Mouse (Mus musculus) heart, embryonic 12.5 days (tissue): ENCODE data around the gene Hrh3. TPM values are rescaled to one million over a fixed set of nuclear protein-coding genes. Genes with fewer than 3 reads are reported as not detected.

Experiments
- ATAC-seq: fragments of 200-750 bp; cut with Nextera tagmentation; 2 replicates; pipeline ENCODE4 v1.8.0; 2017; ENCODE audit warnings: moderate TSS enrichment, moderate library complexity; ENCODE audit not compliant: insufficient number of reproducible peaks, low FRiP score
- H3K27ac ChIP-seq: fragments of 300-500 bp; sonication (generic); 2 replicates; pipeline ENCODE4 v1.5.1; 2016; ENCODE audit warnings: mild to moderate bottlenecking, moderate library complexity; ENCODE audit not compliant: poor library complexity, severe bottlenecking
- H3K27me3 ChIP-seq: fragments of 300-500 bp; sonication (generic); replicated peaks from 2 replicates; pipeline ENCODE4 v1.6.1; 2016; ENCODE audit warnings: mild to moderate bottlenecking, moderate library complexity
- H3K36me3 ChIP-seq: fragments of 300-500 bp; sonication (generic); 2 replicates; pipeline ENCODE4 v1.6.1; 2016; ENCODE audit warnings: mild to moderate bottlenecking, moderate library complexity
- H3K4me1 ChIP-seq: fragments of 300-500 bp; sonication (generic); replicated peaks from 2 replicates; pipeline ENCODE4 v1.6.1; 2016; ENCODE audit warnings: mild to moderate bottlenecking
- H3K4me2 ChIP-seq: fragments of 300-500 bp; sonication (generic); 2 replicates; pipeline ENCODE4 v1.6.1; 2016; ENCODE audit warnings: mild to moderate bottlenecking, moderate library complexity
- H3K4me3 ChIP-seq: fragments of 300-500 bp; sonication (generic); 2 replicates; pipeline ENCODE4 v1.5.1; 2016; ENCODE audit warnings: mild to moderate bottlenecking
- H3K9ac ChIP-seq: fragments of 300-500 bp; sonication (generic); 2 replicates; pipeline ENCODE4 v1.6.1; 2016; ENCODE audit warnings: mild to moderate bottlenecking, moderate library complexity
- H3K9me3 ChIP-seq: fragments of 300-500 bp; sonication (generic); replicated peaks from 2 replicates; pipeline ENCODE4 v1.6.1; 2016; ENCODE audit warnings: mild to moderate bottlenecking, moderate library complexity
- WGBS: fragments of 180-500 bp; shearing (Covaris S2); methylation state at CpG from one replicate; pipeline ENCODE4 v1.1.7; 2016; 5-methylcytosine and 5-hydroxymethylcytosine counted together
- polyA plus RNA-seq: library from polyadenylated mRNA; unstranded; fragments of >200 nt; fragmentation: Nextera tagmentation; extraction: Ambion mirVana; gene quantifications from 2 replicates; pipeline ENCODE4 v1.2.1, GENCODE M21; 2016

Gene Hrh3
- polyA plus RNA-seq, 1 experiment from 2014 or later = not detected

DNA sequence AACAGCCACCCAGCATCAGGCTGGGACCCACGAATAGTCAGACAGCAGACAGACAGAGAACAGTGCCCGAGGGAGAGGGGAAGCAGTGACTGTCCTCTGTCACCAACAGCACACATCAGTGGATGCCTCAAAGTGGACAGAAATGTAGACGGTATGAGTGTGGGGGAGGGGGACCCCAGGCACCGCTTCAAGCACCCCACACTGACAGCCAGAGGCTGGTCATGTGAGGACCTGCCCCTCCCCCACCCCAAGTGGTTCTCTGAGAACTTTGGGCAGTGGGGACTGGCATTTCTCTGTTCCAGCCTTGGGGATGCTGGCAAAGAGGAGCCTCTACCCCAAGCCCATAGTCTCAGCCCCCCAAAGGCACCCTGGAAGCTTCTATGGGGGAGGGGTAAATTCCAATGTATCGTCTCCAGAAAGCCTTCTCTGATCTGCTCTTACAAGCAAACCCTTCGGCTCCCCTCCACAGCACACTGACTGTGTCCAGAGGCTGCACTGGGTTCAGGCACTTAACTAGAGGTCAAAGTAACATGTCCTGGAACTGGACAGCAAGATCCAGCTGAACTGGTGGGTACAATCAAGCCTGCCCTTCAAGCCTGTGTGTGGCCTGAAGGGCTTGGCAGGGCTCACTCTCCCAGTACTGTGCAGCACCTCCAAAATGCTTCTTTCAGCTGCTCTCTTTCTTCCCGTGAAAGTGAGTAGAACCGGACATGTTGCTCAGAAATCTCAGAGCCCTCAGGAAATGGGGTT lies 1.3 kb upstream of the Hrh3 start:
- 31% methylated on average over 8 of the region's 8 CpGs for WGBS
- peaks cover 27% of the 10 kb centered on the region for H3K4me1 ChIP-seq

DNA sequence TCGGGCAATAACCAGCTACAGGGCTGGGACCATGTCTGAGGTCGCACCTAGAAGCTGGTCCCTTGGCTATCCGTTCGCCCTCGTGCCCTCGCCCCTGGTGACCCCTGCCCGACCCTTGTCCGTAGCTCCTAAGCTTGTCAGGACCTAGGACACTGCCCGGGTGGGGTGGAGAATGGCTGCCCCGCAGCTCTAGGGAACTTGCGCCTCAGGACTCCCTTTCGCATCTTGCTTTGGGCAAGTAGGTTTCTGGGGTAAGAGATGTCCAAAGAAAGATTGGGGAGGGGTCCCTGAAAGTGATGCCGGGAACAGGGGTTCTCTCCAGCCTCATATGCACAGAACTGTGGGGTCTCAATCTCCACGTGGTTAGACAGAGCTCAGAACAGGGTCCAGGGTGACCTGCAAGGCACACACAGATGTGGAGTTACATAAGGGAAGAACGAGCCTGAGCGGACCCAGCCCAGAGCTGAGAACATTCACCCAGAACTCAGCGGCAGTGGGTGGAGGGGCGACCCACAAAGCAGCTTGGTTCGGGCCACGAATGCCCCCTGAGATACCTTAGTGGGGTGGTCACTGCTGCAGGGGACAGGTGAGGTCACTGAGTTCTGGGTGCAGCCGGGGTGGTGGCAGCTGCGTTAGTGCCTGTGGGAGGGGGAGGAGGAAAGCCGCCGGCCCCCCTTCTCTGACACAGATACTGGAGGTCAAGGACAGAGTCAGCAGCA lies 530 bp upstream of the Hrh3 start:
- Histone ChIP-seq H3K27me3 (peaks cover 68% of the 10 kb centered on the region), H3K4me1 (peaks cover 27% of the 10 kb centered on the region), H3K9me3 (no peaks in the 10 kb centered on the region), H3K4me3 (peak overlapping the region; percentile 55), H3K9ac (no peak overlapping the region), H3K36me3 (no peaks in the 10 kb centered on the region), H3K27ac (no peak overlapping the region), H3K4me2 (peak overlapping the region; percentile 95)
- 9% methylated on average over 24 of the region's 24 CpGs for WGBS
- no peak; the same call in 1 of the 2 replicates for ATAC-seq

More for the DNA sequence above, 1.3 kb upstream of the Hrh3 start:
- H3K27ac ChIP-seq = no peak overlapping the region
- H3K9me3 ChIP-seq = no peaks in the 10 kb centered on the region
- H3K4me3 ChIP-seq = no peak overlapping the region
- no peak overlapping the region for H3K9ac ChIP-seq
- H3K36me3 ChIP-seq = no peaks in the 10 kb centered on the region
- H3K4me2 ChIP-seq = no peak overlapping the region
- peaks cover 60% of the 10 kb centered on the region for H3K27me3 ChIP-seq
- no peak for ATAC-seq

DNA sequence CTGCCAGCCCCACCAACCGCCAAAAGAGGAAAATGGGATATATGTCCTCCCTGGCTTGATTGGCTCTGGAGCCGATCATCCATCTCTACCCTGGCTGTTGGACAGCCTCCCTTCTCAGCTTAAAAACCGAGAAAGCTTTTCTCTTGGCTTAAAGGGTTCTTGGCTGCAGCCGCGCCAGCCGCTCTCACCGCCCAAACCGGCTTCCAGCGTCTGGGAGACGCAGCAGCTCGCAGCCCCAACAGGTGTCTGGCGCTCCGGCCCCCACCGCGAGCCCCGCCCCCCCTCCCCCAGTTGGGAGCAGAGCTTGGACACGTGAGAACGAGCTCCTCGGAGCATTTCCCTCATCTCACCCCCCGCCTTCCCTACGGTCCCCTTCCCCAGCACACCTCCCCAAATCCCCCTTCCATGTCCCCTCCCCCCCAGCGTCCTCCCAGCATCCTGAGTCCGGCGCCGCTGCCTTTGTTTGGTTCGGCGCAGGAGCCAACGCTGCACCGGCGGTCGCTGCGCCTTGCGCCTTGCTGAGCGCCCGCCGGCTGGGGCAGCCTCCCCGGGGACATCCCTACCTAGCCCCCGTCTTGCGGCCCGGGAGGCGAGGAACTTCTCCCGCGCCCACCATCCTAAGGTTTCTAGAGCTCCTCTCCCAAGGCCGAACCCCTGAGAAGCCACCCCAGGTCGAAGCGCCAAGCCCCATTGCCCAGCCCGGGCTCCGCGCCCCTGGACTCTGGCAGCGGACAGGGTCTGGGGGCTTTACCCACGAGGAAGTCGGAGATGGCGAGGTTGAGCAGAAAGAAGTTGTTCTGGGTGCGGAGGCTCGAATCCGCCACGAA lies 924 bp downstream of the Hrh3 start:
- H3K4me3 ChIP-seq = peak overlapping the region; percentile 55
- 0 out of 2 replicates have a peak overlapping the region, but pooled peaks have one; percentile 5 for H3K9ac ChIP-seq
- H3K4me1 ChIP-seq = peaks cover 27% of the 10 kb centered on the region
- H3K27ac ChIP-seq = no peak overlapping the region
- no peaks in the 10 kb centered on the region for H3K36me3 ChIP-seq
- peaks cover 82% of the 10 kb centered on the region for H3K27me3 ChIP-seq
- 1% methylated on average over 57 of the region's 57 CpGs for WGBS
- peak overlapping the region; percentile 95 for H3K4me2 ChIP-seq
- H3K9me3 ChIP-seq = no peaks in the 10 kb centered on the region
- ATAC-seq = no peak

DNA sequence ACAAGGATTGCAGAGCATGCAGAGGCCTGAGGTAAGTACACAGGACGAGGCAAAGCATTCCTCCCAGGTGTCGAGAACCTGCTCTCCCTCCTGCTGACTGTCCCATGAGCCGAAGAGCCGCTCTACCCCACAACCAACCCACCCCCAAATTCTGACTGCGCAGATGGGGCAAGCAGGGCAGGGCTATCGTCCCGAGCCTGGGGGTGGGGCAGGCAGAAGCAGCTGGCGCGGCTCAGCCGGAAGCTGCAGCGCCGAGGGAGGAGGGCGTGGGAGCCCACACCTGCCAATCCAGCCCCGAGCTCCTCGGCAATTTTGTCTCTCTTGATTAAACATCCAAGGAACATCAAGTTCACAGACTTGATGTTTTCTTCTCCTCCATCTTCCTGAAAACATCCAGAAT lies 4.8 kb downstream of the Hrh3 start:
- peaks cover 89% of the 10 kb centered on the region for H3K27me3 ChIP-seq
- H3K4me1 ChIP-seq = peaks cover 13% of the 10 kb centered on the region
- 6% methylated on average over 15 of the region's 15 CpGs for WGBS
- H3K27ac ChIP-seq = no peak overlapping the region
- ATAC-seq = no peak
- no peak overlapping the region for H3K9ac ChIP-seq
- no peaks in the 10 kb centered on the region for H3K9me3 ChIP-seq
- 0 out of 2 replicates have a peak overlapping the region, but pooled peaks have one; percentile 26 for H3K4me2 ChIP-seq
- no peak overlapping the region for H3K4me3 ChIP-seq
- H3K36me3 ChIP-seq = no peaks in the 10 kb centered on the region

- Histone ChIP-seq H3K4me2 (no peak overlapping the region), H3K4me1 (peaks cover 3% of the 10 kb centered on the region), H3K9ac (no peak overlapping the region), H3K9me3 (no peaks in the 10 kb centered on the region), H3K27ac (no peak overlapping the region), H3K4me3 (no peak overlapping the region), H3K27me3 (peaks cover 76% of the 10 kb centered on the region), H3K36me3 (no peaks in the 10 kb centered on the region)
- no peak for ATAC-seq
- 25% methylated on average over 5 of the region's 5 CpGs for WGBS
Observed at GRCm38 (mm10) chr2:180098167-180098566, 6.1 kb downstream of the Hrh3 start.

GRCm38 (mm10) chr2:180097585-180097984 lies 6.7 kb downstream of the Hrh3 start:
- H3K36me3 ChIP-seq = no peaks in the 10 kb centered on the region
- ATAC-seq = no peak
- no peaks in the 10 kb centered on the region; the same call in 1 of the 2 replicates for H3K4me1 ChIP-seq
- no peak overlapping the region for H3K4me3 ChIP-seq
- H3K9me3 ChIP-seq = no peaks in the 10 kb centered on the region
- peaks cover 70% of the 10 kb centered on the region for H3K27me3 ChIP-seq
- no peak overlapping the region for H3K27ac ChIP-seq
- no peak overlapping the region for H3K9ac ChIP-seq
- no peak overlapping the region for H3K4me2 ChIP-seq
- 48% methylated on average over 3 of the region's 3 CpGs for WGBS

- no peak for ATAC-seq
- peaks cover 53% of the 10 kb centered on the region for H3K27me3 ChIP-seq
Observed at GRCm38 (mm10) chr2:180095711-180096110, 8.6 kb downstream of the Hrh3 start.

GRCm38 (mm10) chr2:180090285-180090684 lies 14.0 kb downstream of the Hrh3 start:
- WGBS = 63% methylated on average over 11 of the region's 11 CpGs
- H3K4me3 ChIP-seq = no peak overlapping the region
- no peak overlapping the region for H3K9ac ChIP-seq
- H3K9me3 ChIP-seq = no peaks in the 10 kb centered on the region; the same call in 1 of the 2 replicates
- no peak overlapping the region for H3K27ac ChIP-seq
- H3K4me2 ChIP-seq = no peak overlapping the region
- peaks cover 5% of the 10 kb centered on the region for H3K27me3 ChIP-seq
- peaks cover 20% of the 10 kb centered on the region for H3K36me3 ChIP-seq
- no peak for ATAC-seq
- H3K4me1 ChIP-seq = no peaks in the 10 kb centered on the region

More at GRCm38 (mm10) chr2:180095711-180096110, 8.6 kb downstream of the Hrh3 start:
- no peaks in the 10 kb centered on the region for H3K9me3 ChIP-seq
- H3K4me3 ChIP-seq = no peak overlapping the region
- no peak overlapping the region for H3K27ac ChIP-seq
- no peak overlapping the region for H3K4me2 ChIP-seq
- 38% methylated on average over 5 of the region's 5 CpGs for WGBS
- H3K36me3 ChIP-seq = no peaks in the 10 kb centered on the region
- no peak overlapping the region for H3K9ac ChIP-seq
- H3K4me1 ChIP-seq = no peaks in the 10 kb centered on the region; the same call in 1 of the 2 replicates

DNA sequence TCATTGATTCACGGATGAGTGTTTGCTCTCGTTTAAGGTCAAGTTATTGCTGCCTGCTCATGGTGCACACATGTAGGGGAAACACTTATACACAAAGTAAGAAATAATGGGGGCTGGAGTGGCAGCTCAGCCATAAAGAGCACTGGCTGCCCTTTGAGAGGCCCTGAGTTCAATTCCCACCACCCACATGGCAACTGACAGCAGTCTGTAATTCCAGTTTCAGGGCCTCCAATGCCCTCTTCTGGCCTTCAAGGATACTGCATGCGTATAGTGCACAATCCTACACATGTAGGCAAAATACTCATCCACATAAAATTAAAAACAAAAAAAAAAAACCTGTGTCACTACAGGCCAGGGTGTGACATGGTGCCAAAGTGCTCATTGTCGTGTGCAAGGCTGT lies 16.8 kb downstream of the Hrh3 start:
- no peaks in the 10 kb centered on the region; the same call in 1 of the 2 replicates for H3K9me3 ChIP-seq
- H3K4me2 ChIP-seq = no peak overlapping the region
- H3K9ac ChIP-seq = no peak overlapping the region
- no peak overlapping the region for H3K27ac ChIP-seq
- no peak for ATAC-seq
- H3K4me1 ChIP-seq = no peaks in the 10 kb centered on the region
- H3K36me3 ChIP-seq = peaks cover 39% of the 10 kb centered on the region
- peaks cover 5% of the 10 kb centered on the region; the same call in 1 of the 2 replicates for H3K27me3 ChIP-seq
- WGBS = 88% methylated on average over 4 of the region's 4 CpGs
- H3K4me3 ChIP-seq = no peak overlapping the region

DNA sequence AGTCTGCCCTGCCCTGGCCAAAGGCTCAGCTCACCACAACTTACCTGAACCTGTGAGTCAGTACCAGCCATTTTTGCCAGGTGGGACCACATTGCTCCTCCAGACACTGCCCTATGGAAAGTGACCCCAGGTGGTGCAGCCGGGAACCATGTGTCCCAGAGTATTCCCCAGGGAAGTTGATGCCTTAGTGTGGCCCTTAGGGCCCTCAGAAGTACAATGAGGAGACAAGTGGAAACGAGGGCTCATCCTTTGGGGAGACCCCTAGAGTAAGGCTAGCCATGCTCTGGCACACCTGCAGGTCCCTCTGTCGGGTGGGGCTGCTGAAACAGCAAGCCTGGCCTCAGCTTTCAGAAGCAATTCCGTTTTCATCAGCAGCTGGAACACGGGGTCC lies 17.7 kb downstream of the Hrh3 start:
- 84% methylated on average over 5 of the region's 5 CpGs for WGBS
- H3K27me3 ChIP-seq = peaks cover 5% of the 10 kb centered on the region; the same call in 1 of the 2 replicates
- H3K9me3 ChIP-seq = no peaks in the 10 kb centered on the region; the same call in 1 of the 2 replicates
- no peak overlapping the region for H3K4me2 ChIP-seq
- no peaks in the 10 kb centered on the region for H3K4me1 ChIP-seq
- peaks cover 46% of the 10 kb centered on the region for H3K36me3 ChIP-seq
- H3K27ac ChIP-seq = no peak overlapping the region
- H3K9ac ChIP-seq = no peak overlapping the region
- no peak for ATAC-seq
- H3K4me3 ChIP-seq = no peak overlapping the region
